Mouse (Mus musculus): ENCODE measurements around the gene Gpc6. TPM values are rescaled to one million over a fixed set of nuclear protein-coding genes. Genes with fewer than 3 reads are reported as not detected.

Gpc6 gene
- polyA plus RNA-seq, 1 experiment from 2014 or later, result 31.8 TPM

- no peaks in the 10 kb centered on the region for H3K4me1 ChIP-seq
- 65% methylated on average over 4 of the region's 4 CpGs for WGBS
- H3K27me3 ChIP-seq (ENCODE audit: insufficient read depth, poor library complexity, severe bottlenecking), result no peaks in the 10 kb centered on the region
- no peak overlapping the region for H3K4me3 ChIP-seq
- no peaks in the 10 kb centered on the region for H3K9me3 ChIP-seq
- H3K36me3 ChIP-seq, result no peaks in the 10 kb centered on the region
- H3K27ac ChIP-seq, result no peak overlapping the region
- no peak for DNase-seq (ENCODE audit: low spot score)
These were observed 50.1 kb downstream of the Gpc6 start for GRCm38 (mm10) chr14:116975224-116975623.

GRCm38 (mm10) chr14:116977259-116977658 lies 52.1 kb downstream of the Gpc6 start:
- Histone ChIP-seq H3K9me3 (no peaks in the 10 kb centered on the region), H3K27me3 (ENCODE audit: insufficient read depth, poor library complexity, severe bottlenecking) (no peaks in the 10 kb centered on the region), H3K4me1 (no peaks in the 10 kb centered on the region), H3K36me3 (no peaks in the 10 kb centered on the region), H3K4me3 (no peak overlapping the region), H3K27ac (no peak overlapping the region)
- no peak for DNase-seq (ENCODE audit: low spot score)
- WGBS, result 85% methylated on average over 2 of the region's 2 CpGs

- no peak overlapping the region for H3K4me3 ChIP-seq
- 82% methylated on average over 10 of the region's 10 CpGs for WGBS
- H3K36me3 ChIP-seq, result no peaks in the 10 kb centered on the region
- H3K4me1 ChIP-seq, result no peaks in the 10 kb centered on the region
- H3K27me3 ChIP-seq (ENCODE audit: insufficient read depth, poor library complexity, severe bottlenecking), result no peaks in the 10 kb centered on the region
- H3K27ac ChIP-seq, result no peak overlapping the region
- no peak for DNase-seq (ENCODE audit: low spot score)
- H3K9me3 ChIP-seq, result no peaks in the 10 kb centered on the region
These were observed 54.7 kb downstream of the Gpc6 start for GRCm38 (mm10) chr14:116979714-116980382.

- H3K9me3 ChIP-seq, result no peaks in the 10 kb centered on the region
- H3K27me3 ChIP-seq (ENCODE audit: insufficient read depth, poor library complexity, severe bottlenecking), result no peaks in the 10 kb centered on the region
- H3K4me1 ChIP-seq, result no peaks in the 10 kb centered on the region
- WGBS, result 91% methylated on average over 4 of the region's 4 CpGs
- no peak overlapping the region for H3K27ac ChIP-seq
- no peak overlapping the region for H3K4me3 ChIP-seq
- no peak for DNase-seq (ENCODE audit: low spot score)
- no peaks in the 10 kb centered on the region for H3K36me3 ChIP-seq
These were observed 56.6 kb downstream of the Gpc6 start for GRCm38 (mm10) chr14:116981711-116982110.

- DNase-seq (ENCODE audit: low spot score), result no peak
- H3K4me1 ChIP-seq, result no peaks in the 10 kb centered on the region
- no peak overlapping the region for H3K4me3 ChIP-seq
- WGBS, result 76% methylated on average over 3 of the region's 3 CpGs
- no peaks in the 10 kb centered on the region for H3K27me3 ChIP-seq (ENCODE audit: insufficient read depth, poor library complexity, severe bottlenecking)
- H3K36me3 ChIP-seq, result peaks cover 5% of the 10 kb centered on the region; the same call in 1 of the 2 replicates
- H3K27ac ChIP-seq, result no peak overlapping the region
- no peaks in the 10 kb centered on the region for H3K9me3 ChIP-seq
These were observed 62.2 kb downstream of the Gpc6 start for GRCm38 (mm10) chr14:116987341-116987740.

GRCm38 (mm10) chr14:117000376-117000775 lies 75.3 kb downstream of the Gpc6 start:
- Histone ChIP-seq H3K4me3 (no peak overlapping the region), H3K4me1 (peaks cover 10% of the 10 kb centered on the region; the same call in 1 of the 2 replicates), H3K27me3 (ENCODE audit: insufficient read depth, poor library complexity, severe bottlenecking) (no peaks in the 10 kb centered on the region), H3K27ac (no peak overlapping the region), H3K9me3 (no peaks in the 10 kb centered on the region), H3K36me3 (no peaks in the 10 kb centered on the region)
- 79% methylated on average over 1 of the region's 1 CpGs for WGBS
- no peak for DNase-seq (ENCODE audit: low spot score)

- no peaks in the 10 kb centered on the region for H3K9me3 ChIP-seq
- 54% methylated on average over 8 of the region's 8 CpGs for WGBS
- no peaks in the 10 kb centered on the region for H3K27me3 ChIP-seq (ENCODE audit: insufficient read depth, poor library complexity, severe bottlenecking)
- H3K4me1 ChIP-seq, result peaks cover 10% of the 10 kb centered on the region; the same call in 1 of the 2 replicates
- no peak for DNase-seq (ENCODE audit: low spot score)
- no peaks in the 10 kb centered on the region for H3K36me3 ChIP-seq
- no peak overlapping the region for H3K4me3 ChIP-seq
- H3K27ac ChIP-seq, result no peak overlapping the region
These were observed 77.2 kb downstream of the Gpc6 start for GRCm38 (mm10) chr14:117002313-117002712.

- H3K4me1 ChIP-seq, result no peaks in the 10 kb centered on the region
- DNase-seq (ENCODE audit: low spot score), result no peak
- WGBS, result 85% methylated on average over 3 of the region's 3 CpGs
- H3K9me3 ChIP-seq, result no peaks in the 10 kb centered on the region
- no peaks in the 10 kb centered on the region for H3K36me3 ChIP-seq
- no peak overlapping the region for H3K27ac ChIP-seq
- no peak overlapping the region for H3K4me3 ChIP-seq
- no peaks in the 10 kb centered on the region for H3K27me3 ChIP-seq (ENCODE audit: insufficient read depth, poor library complexity, severe bottlenecking)
These were observed 83.7 kb downstream of the Gpc6 start for GRCm38 (mm10) chr14:117008781-117009180.

GRCm38 (mm10) chr14:117012969-117013368 lies 87.9 kb downstream of the Gpc6 start:
- Histone ChIP-seq H3K4me1 (no peaks in the 10 kb centered on the region), H3K36me3 (no peaks in the 10 kb centered on the region), H3K27me3 (ENCODE audit: insufficient read depth, poor library complexity, severe bottlenecking) (no peaks in the 10 kb centered on the region), H3K4me3 (no peak overlapping the region), H3K27ac (no peak overlapping the region), H3K9me3 (no peaks in the 10 kb centered on the region)
- 90% methylated on average over 1 of the region's 1 CpGs for WGBS
- no peak for DNase-seq (ENCODE audit: low spot score)

- Histone ChIP-seq H3K36me3 (no peaks in the 10 kb centered on the region), H3K4me1 (no peaks in the 10 kb centered on the region)
- 76% methylated on average over 3 of the region's 3 CpGs for WGBS
These were observed 88.5 kb downstream of the Gpc6 start for GRCm38 (mm10) chr14:117013554-117014117.

GRCm38 (mm10) chr14:117015333-117015922 lies 90.3 kb downstream of the Gpc6 start:
- Histone ChIP-seq H3K36me3 (no peaks in the 10 kb centered on the region), H3K4me1 (no peaks in the 10 kb centered on the region), H3K27me3 (ENCODE audit: insufficient read depth, poor library complexity, severe bottlenecking) (no peaks in the 10 kb centered on the region), H3K27ac (no peak overlapping the region), H3K9me3 (no peaks in the 10 kb centered on the region), H3K4me3 (no peak overlapping the region)
- WGBS, result 75% methylated on average over 4 of the region's 4 CpGs
- no peak for DNase-seq (ENCODE audit: low spot score)

More at GRCm38 (mm10) chr14:117013554-117014117, 88.5 kb downstream of the Gpc6 start:
- no peak overlapping the region for H3K4me3 ChIP-seq
- H3K9me3 ChIP-seq, result no peaks in the 10 kb centered on the region
- H3K27ac ChIP-seq, result no peak overlapping the region
- no peak for DNase-seq (ENCODE audit: low spot score)
- H3K27me3 ChIP-seq (ENCODE audit: insufficient read depth, poor library complexity, severe bottlenecking), result no peaks in the 10 kb centered on the region

GRCm38 (mm10) chr14:117022180-117022799 lies 97.2 kb downstream of the Gpc6 start:
- DNase-seq (ENCODE audit: low spot score), result no peak
- Histone ChIP-seq H3K36me3 (no peaks in the 10 kb centered on the region), H3K4me1 (no peaks in the 10 kb centered on the region), H3K27ac (no peak overlapping the region), H3K9me3 (no peaks in the 10 kb centered on the region), H3K27me3 (ENCODE audit: insufficient read depth, poor library complexity, severe bottlenecking) (no peaks in the 10 kb centered on the region), H3K4me3 (no peak overlapping the region)
- WGBS, result 84% methylated on average over 5 of the region's 5 CpGs

- Histone ChIP-seq H3K36me3 (no peaks in the 10 kb centered on the region), H3K9me3 (no peaks in the 10 kb centered on the region), H3K4me3 (no peak overlapping the region), H3K27me3 (ENCODE audit: insufficient read depth, poor library complexity, severe bottlenecking) (no peaks in the 10 kb centered on the region), H3K27ac (no peak overlapping the region), H3K4me1 (no peaks in the 10 kb centered on the region)
- WGBS, result 87% methylated on average over 4 of the region's 4 CpGs
- no peak for DNase-seq (ENCODE audit: low spot score)
These were observed 109.0 kb downstream of the Gpc6 start for GRCm38 (mm10) chr14:117034146-117034545.

Data from heart, embryonic 10.5 days (tissue).